Mouse (Mus musculus) retina, postnatal 7 days (tissue): ENCODE measurements around the gene Sgsh.
"Not testable (repeated sequence)": the region's sequence is repeated elsewhere in the genome, so short reads cannot be mapped to it uniquely, and the experiment has no call there.

Experiments
- DNase-seq: peaks from one replicate; pipeline ENCODE4 v3.0.0-alpha.2; 2012; ENCODE audit warnings: low read depth, low spot score

Gene Sgsh

DNA sequence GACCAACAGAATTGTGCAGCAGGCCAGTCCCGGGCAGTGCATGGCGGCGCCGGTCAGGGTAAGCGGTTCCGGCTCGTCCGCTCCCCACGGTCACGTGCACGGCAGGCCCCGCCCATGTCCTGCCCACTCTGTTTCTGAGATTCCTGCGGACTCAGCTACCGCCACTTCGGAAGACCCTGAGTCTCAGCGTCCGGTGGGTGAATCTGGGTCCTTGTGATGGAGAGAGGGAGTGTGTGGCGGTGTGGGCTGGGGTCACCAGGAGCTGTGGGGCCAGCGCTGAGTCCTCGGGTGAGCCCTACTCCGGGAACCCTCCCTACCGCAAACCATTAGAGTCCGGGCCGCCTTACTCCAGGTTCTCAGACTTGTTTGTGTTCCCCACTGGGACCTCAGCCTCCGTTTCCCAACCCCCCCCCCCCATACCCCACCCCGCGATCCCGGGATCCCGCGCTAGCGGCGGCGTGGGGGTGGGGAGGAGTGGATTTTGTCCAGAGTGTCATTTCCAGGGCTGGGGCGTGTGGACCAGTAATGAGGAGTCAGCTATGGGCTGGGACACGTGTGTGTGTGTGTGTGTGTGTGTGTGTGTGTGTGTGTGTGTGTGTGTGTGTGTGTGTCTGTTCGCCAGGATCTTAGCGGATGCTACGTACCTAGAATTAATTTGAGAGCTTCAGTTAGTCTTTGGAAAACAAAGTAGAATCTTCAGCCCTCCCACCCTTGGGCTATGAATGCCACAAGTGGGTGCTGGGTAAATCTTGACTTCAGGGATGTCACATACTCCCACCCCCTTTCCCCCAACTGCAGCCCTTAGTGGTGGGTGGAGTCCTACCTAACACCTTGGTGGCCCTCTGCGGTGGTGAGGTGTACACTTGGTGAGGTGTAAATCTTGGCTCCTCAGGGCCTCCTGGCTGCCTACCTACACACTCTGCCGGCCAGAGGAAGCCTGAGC lies at the start of gene Sgsh, which contains the start of gene Slc26a11:
Gene Sgsh, minus strand, starts transcription at position 94 of the 943 bp plus-strand sequence.
Gene Slc26a11, plus strand, starts transcription at position 115 of the 943 bp plus-strand sequence.
- DNase-seq, result peak; percentile 43

DNA sequence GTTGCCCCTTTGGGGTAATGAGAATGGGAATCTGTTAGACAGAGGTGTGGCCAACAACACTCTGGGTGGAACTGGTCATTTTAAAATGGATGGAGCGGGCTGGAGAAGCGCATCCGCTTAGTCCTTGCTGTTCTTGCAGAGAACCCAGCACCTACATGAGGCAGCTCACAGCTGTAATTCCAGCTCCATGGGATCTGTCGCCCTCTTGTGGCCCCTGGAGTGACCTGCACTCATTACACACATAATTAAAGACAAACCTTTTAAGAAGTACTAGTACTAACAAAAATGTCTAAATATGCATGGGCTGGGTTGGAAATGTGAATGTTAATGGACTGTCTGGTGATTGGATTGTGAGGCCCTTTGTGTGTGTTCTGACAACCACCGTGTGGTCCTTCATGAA lies 49.3 kb upstream of the Sgsh start:
- peak; percentile 46 for DNase-seq

DNA sequence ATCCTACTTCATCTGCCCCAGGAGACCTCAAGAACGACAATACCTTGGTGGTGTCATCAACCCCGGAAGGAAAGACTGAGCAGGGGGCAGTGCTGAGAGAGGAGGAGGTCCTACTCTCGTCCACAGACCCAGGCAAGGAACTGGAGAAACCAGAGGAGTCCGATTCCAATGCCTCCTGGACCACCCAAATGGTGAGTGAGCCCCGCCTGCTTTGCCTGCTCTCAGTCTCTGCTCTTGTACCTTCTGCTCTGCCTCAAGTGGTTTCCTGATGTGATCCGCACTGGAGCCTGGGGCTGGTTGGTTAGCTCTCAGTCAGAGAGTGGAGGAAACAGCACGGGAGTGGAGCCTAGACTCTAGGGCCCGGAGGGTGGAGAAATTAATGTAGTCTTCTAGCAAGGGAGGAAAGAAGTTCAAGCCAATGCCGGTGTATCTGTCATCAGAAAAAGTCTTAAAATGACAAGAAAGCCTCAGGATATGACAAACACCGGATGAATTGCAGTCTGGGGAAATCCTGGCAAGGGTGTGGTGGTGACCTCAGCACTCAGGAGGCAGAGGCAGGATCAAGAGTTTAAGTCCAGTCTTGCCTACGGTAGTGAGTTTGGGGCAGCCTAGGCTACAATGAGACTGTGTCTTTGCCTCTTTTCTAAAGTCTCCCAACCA lies 47.3 kb upstream of the Sgsh start:
- no peak for DNase-seq

DNA sequence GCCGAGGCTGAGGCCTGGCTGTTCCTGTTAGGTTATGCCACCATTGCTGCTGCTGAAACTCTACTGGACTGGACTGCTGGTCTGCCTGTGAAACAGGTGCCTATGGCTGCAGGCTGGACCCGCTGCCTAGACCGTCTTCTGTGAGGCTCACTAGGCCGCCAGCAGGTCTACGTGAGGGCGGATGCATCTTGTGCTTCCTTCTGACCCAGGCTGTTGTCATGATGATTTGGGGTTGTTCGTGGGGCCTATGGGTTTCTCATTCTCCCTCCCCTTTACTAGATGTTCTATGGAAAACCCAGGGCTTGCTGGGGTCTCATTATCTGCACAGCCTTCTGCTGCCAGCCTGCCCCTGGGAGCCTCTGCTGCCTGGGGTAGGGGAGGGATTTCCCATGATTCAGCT lies 41.1 kb upstream of the Sgsh start:
- DNase-seq, result no peak

DNA sequence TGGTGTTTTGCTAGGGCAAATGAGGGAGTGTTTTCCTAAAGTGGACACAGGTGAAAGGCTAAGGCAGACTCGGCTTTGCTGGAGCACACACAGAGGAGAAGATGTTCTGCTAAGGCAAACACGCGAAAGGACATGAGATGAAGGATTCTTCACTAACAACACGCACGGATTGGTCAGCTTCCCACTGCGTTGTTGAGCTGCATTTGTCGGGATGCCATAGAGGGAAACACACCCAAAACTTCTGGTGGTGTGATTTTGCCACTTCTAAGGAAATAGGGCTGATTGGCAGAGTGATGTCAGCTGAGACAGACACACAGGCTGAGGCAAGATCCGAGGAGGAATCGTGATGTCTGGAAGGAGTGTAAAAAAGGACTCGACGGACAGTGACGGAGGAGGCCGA lies 40.6 kb upstream of the Sgsh start:
- DNase-seq, result no peak

DNA sequence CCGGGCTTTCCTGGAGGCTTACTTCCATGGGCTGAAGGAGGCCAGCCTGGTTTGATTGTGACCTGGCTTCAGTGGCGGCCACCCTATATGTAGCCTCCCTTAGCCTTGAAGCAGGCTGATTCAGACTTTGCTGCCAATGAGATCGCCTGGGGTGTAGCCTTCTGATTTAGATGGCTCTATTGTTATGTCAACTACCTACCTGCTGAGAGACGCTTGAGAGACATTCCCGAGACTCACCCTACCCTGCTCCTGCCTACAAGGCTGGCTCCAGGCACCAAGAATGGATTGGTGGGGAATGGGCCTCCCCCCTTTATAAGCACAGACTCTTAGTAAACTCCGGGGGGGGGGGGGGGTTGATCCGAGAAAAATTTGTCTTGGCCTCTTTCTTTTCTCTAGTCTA lies 40.1 kb upstream of the Sgsh start:
- no peak for DNase-seq

DNA sequence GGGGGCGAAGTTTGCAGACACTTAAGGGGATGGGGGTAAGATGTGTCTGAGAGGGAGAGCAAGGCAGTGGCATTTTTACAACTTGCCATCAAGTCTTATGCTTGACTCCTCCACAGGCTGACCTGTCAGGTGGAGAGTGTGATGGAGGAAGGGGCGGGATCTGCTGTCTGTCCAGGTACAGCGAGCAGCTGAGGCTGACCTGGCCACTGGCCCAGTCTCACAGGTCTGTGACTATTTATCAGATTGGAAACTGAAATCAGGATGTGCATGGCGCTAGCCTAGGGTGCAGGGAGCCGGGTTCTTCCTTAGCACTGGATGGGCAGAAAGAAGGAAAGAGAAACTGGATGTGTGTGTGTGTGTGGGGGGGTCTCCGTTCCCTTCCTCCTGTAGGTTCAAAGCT lies 38.9 kb upstream of the Sgsh start:
- no peak for DNase-seq

DNA sequence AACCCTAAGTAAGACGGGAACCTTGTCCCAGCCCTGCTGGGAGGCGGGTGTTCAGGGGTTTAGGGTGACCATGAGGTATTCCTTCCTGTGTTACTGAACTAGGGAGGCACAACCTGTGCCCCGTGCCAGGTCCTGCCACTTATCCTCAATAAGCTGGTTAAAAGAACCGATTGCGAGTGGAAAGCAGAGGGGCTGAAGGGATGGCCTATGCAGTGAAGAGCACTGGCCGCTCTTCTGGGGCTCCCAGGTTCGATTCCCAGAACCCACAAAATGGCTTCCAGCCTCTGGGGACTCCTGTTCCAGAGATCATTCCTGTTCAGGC lies 38.1 kb upstream of the Sgsh start:
- DNase-seq, result no peak

DNA sequence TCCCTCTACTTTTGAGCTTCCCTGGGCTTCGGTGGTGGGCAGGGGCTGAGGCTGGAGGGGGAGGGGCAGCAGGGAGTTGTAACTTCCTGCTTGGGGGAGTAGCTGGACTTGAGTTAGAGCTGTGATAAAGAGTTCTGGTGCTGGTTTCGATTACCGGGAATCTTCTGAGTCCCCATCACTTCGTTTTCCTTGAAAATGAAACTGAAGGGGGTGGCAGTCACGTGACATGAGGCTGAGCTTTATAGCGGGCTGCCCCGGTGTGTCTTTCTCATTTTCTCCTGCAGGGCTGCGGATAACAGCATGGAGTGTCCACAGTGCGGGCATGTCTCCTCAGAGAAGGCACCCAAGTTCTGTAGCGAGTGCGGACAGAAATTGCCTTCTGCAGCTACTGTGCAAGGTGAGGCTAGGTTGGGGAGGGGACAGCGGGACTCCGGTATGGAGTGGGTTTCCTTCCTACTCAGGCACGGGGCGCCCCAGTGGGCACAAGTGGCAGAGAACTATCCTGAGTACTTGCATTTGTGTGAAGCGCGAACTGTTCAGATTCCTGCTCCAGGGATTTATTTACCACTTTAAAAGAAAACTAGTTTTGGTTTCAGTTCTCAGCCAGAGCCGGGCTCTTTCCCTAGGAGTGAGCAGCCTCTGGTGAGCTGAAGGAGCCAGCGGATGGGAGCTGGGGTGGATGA lies 37.6 kb upstream of the Sgsh start, which contains the start of gene Rnf213:
Gene Rnf213, plus strand, starts transcription at position 301 of the 683 bp plus-strand sequence.
- DNase-seq, result no peak

DNA sequence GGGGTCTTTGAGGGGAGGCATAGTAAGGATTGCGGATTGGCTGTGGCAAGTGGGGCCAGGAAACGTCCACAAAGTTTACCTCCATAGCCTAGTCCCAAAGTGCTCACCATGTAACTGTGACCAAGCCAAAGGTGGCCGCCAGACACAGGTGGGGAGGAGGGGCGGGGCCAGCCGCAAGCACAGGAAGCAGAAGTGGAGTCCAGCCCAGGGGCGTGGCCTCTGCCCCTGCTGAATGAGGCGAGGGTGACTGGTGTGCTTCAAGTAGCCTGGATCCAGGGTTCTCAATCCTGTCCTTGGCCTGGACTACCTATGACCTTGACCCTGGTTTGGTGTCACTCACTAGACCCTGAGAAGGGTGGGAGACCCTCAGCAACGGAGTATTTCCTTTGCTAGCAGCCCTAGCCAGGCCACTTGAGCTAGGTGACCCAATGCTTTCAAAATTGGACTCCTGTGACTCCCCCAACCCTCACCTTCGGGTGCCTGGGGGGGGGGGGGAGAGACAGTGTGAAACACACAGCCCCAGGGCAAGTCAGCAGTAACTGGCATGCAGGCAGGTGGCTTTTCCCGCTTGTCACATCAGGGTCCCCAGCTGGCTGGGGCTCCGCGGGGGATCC lies 36.8 kb upstream of the Sgsh start:
- DNase-seq, result no peak

DNA sequence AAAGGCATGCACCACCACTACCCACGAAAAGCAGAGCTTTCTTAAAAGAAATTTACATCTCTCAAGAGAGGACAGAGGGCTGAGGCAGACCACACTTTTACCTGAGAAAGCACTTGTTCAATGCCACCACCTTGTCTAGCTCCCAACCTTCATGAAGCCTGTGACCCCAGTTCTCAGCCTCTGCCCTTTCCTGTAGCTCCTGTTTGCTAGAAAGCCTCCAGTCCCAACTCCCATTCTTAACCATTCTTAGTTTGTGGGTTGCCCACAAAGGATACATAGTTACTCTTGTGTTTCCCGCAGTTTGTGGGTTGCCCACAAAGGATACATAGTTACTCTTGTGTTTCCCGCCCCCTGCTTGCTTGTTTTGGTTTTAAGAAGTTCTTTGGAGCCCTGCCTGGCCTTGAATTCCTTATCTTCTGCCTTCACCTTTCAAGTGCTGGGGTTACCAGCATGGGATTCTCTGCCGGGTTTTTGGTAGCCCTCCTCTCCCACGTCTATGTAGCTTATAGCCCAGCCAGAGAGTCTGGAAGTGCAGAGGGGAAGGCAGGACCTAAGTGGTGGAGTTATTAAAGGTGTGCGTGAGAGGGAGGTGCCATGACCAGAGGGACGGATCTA lies 36.2 kb upstream of the Sgsh start:
- DNase-seq, result no peak

DNA sequence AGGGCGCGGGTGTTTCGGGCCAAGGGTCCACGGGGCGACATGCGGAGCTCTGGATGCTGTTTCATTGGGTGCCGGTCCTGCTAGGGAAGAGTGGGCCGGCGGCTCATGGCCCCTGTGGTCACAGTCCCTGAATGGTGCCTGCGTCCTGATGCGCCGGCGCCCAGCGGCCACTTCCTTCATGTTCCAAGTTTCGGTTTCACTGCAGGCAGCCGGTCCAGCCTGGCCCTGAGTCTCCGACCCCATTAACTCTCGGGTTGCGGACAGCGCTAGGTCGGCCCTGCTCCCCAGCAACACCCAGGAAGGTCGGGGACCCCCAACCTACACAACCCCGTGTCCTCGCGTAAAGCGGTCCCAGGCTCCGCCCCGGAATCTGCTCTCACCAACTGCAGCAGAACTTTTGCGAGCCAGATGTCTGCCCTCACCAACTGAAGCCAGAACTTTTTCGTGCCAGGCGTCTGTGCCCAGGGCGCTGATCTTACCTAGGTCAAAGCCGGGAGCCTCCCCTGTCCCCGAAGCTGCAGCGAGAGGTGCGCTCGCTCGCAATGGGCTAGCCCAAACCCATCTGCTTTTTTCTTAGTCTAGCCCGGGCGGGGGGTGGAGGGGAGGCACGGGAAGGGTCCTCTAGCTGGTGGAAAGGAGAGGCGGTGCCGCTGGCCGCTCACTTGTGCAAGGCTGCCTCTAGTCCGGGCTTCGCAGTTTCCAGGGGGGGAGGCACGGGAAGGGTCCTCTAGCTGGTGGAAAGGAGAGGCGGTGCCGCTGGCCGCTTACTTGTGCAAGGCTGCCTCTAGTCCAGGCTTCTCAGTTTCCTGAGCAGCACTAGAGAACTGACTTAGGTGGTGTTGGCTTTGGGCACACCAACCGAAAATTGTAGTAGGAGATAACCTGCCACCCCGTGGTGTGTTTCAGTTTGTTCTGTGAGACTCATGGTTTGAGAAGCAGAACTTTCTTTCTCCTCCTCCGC lies 35.2 kb upstream of the Sgsh start:
- DNase-seq, result no peak

DNA sequence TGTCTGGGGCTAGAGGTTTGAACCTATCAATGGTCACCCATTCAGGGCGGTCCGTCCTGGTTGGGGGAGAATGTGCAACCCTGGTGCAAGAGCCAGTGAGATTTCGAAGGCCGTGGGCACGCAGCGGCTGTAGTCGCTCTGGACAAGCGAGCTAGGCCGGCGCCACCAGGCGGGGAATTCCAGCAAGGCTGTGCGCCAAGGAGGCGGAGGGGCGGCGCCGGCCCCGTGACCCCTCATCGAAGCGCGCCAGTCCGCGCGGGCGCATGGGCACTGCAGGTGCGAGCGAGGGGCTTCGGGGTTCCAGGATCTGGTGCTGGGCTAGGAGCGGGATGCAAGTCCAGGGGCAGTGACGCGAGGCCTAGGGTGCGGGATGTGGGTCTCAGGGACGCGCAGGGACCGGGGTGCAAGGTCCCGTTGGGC lies 34.5 kb upstream of the Sgsh start:
- DNase-seq, result peak; percentile 49

DNA sequence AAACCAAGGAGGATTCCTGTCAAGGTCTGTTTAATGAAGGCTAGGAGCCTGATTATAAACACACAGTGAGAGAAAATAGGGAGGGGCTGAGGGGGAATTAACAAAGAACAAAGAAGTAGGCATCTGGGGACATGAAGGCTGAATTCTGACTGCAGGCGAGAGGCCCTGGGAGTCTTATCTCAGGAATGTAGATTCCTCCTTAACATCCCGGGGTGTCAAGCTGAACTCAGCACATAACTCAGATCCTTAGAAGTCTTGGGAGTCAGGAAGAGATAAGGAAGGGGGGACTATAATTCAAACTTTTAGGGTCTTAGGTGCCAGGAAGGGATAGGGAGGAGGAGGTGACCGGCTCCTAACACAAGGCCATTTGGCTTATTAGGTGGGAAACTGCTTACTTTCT lies 31.9 kb upstream of the Sgsh start:
- not testable (repeated sequence) for DNase-seq

DNA sequence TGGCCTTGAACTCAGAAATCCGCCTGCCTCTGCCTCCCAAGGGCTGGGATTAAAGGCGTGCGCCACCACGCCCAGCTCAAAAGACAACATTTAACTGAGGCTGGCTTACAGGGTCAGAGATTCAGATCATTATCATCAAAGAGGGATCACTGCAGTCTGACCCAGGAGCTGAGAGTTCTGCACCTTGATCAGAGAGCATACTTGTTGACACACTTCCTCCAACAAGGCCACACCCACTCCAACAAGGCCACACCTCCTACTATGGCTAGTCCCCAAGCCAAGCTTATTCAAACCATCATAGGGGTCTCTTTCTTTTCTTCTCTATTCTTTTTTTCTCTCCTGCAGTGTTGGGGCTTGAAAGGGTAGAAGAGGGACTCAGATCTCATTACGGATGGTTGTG lies 31.0 kb upstream of the Sgsh start:
- no peak for DNase-seq

DNA sequence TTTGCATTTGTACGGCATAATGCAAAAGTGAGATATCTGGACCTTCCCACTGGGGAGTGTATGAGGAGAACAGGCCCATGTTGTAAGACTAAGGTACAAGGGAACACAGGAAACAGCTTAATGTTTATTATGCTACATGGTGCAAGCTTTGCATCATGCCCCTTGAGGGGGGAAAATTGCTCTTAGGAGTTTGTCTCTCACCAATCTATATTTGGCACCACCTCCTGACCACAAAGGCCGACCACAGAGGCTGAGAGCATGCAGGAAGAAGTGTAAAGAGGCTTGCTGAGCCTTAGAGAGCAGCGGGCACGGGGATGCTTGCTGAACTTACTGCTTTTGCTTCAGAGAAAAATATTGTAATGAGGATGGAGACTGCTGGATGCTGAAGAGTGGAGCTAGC lies 29.6 kb upstream of the Sgsh start:
- DNase-seq, result no peak

DNA sequence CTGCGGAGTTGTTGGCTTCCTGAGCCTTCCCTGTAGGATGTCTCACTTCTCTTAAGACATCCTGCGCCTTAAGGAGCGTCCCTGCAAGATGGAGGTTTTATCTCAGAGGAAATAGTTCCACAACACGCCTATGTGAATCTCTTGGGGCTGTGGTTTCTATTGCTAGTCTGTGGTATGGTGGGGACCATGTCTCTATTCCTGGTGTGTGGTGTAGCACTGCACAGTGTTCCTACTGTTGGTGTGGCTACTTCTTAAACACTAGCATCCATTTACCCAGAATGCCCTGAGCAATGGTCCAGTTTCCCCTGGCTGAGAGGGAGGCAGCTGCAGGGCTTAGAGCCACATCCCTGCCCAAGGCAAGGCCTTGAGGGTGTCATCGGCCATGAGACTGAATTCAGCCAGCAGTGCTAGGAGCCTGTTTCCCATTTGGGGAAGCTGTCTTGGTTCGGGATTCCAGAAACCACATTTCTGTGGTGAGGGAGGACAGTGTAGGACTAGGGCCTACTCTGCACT lies 27.1 kb upstream of the Sgsh start:
- no peak for DNase-seq

DNA sequence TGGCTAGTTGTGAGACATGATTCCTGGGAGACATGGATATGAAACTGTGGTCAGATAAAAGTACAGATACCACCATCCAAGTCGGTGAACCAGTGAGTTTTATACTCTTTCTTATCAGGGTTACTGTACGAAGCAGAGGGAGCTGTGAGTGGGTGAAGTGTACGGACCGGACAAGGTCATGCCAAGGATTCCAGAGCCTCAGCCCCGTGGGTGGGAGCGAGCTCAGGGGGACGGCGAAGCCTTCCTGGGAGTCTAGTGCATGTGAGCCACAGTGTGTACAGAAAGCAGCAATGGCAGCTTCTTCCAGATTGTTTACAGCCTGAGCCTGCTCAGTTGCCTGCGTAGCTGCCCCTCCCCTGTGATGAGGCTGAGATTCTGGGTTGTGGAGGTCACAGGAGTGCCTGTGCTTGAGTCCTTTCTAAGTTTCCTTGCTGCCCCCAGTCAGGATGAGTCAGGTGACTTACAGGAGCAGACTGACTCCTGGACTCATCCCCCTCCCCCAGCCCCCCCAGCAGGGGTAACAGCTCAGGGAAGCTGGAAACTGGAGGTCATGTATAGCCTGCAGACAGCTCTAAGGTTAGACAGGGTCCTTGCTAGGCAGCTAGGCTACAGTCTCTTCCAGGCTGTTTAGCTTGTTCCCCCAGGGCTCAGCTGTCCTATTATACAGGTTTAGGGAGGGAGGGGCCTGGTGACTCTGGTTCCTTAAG lies 26.4 kb upstream of the Sgsh start:
- DNase-seq, result no peak

DNA sequence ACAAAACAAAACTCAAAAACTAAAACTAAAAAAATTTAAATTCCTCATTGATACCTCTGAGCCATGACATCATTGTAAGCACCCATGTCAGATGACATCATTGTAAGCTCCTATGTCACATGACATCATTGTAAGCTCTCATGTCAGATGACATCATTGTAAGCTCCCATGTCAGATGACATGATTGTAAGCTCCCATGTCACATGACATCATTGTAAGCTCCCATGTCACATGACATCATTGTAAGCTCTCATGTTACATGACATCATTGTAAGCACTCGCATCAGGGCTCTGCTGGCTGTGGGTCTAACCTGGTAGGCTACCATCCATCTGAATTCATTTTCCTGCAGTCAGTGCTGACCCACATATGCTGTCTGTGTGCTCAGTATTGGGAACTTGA lies 23.2 kb upstream of the Sgsh start:
- DNase-seq, result no peak

DNA sequence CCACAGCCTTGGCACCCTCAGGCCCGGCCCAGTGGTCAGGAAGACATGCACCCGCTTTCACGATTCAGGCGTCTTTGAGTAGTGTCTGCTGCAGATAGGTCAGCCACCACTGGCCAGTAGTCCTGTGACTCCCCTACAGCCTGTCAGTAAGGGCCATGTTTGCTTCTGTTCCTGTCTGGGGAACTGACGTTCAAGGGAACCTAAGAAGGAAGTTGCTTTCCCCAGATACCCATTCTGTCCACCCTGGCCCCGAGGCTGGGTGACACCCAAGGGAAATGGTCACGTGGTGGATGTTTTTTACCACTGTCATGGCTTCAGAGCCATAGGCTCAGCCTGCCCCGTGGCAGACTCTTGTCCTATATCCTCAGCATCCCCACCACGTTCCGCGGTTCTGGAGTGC lies 22.0 kb upstream of the Sgsh start:
- no peak for DNase-seq
